Mouse (Mus musculus): ENCODE results near the gene Nptxr.

GRCm38 (mm10) chr15:79768302-79768701 lies 36.3 kb downstream of the Nptxr start:
- TF ChIP-seq CTCF (IDR thresholded peaks at IDR 0.05; ENCODE audit: insufficient read depth, low read depth, low read length) (no peak), POLR2A (IDR thresholded peaks at IDR 0.05; ENCODE audit: insufficient read depth, low read depth, low read length) (no peak)

All from olfactory bulb, adult 2 months (tissue).